Mouse (Mus musculus) thymus, postnatal 10 days (tissue): ENCODE results near the gene Fitm2.

Experiments
- DNase-seq, 2 experiments: peaks; one replicate each; pipeline ENCODE4 v3.0.0; 2021; ENCODE audit warnings: low spot score in 2 of 2

Fitm2 gene

GRCm38 (mm10) chr2:163472466-163472851, at the start of gene Fitm2:
TSS of gene Fitm2 (minus strand) at chr2:163472629.
- DNase-seq = peak; percentile 94 to 96

- no peak for DNase-seq
These were observed 34.0 kb upstream of the Fitm2 start, which contains the start of gene Hnf4a for GRCm38 (mm10) chr2:163506300-163507004. TSS of gene Hnf4a (plus strand) at chr2:163506808.

- DNase-seq = no peak
These were observed 30.8 kb upstream of the Fitm2 start for GRCm38 (mm10) chr2:163503191-163503590.

- DNase-seq = no peak
These were observed 29.8 kb upstream of the Fitm2 start for GRCm38 (mm10) chr2:163502219-163502618.

GRCm38 (mm10) chr2:163494456-163494855, 22.0 kb upstream of the Fitm2 start:
- DNase-seq = no peak

- no peak for DNase-seq
These were observed 21.5 kb upstream of the Fitm2 start for GRCm38 (mm10) chr2:163493976-163494375.

GRCm38 (mm10) chr2:163493031-163493430, 20.6 kb upstream of the Fitm2 start:
- no peak for DNase-seq

- no peak for DNase-seq
These were observed 19.6 kb upstream of the Fitm2 start, which contains the start of gene R3hdml for GRCm38 (mm10) chr2:163492018-163492417. TSS of gene R3hdml (plus strand) at chr2:163492318.

GRCm38 (mm10) chr2:163491351-163491750, 18.9 kb upstream of the Fitm2 start:
- DNase-seq = no peak

GRCm38 (mm10) chr2:163490656-163491055, 18.2 kb upstream of the Fitm2 start:
- DNase-seq = no peak

GRCm38 (mm10) chr2:163489725-163490291, 17.4 kb upstream of the Fitm2 start:
- DNase-seq = no peak

GRCm38 (mm10) chr2:163487360-163487759, 14.9 kb upstream of the Fitm2 start:
- no peak for DNase-seq

- DNase-seq = no peak
These were observed 9.2 kb upstream of the Fitm2 start for GRCm38 (mm10) chr2:163481539-163482029.

- no peak for DNase-seq
These were observed 7.9 kb upstream of the Fitm2 start for GRCm38 (mm10) chr2:163480191-163480825.

GRCm38 (mm10) chr2:163471710-163472465, 541 bp downstream of the Fitm2 start:
- DNase-seq = no peak

- no peak for DNase-seq
These were observed 1.3 kb downstream of the Fitm2 start for GRCm38 (mm10) chr2:163471136-163471535.

- DNase-seq = no peak
These were observed 2.7 kb downstream of the Fitm2 start for GRCm38 (mm10) chr2:163469711-163470110.

GRCm38 (mm10) chr2:163468866-163469265, 3.6 kb downstream of the Fitm2 start:
- DNase-seq = no peak

- DNase-seq = no peak
These were observed 4.8 kb downstream of the Fitm2 start for GRCm38 (mm10) chr2:163467585-163467984.

GRCm38 (mm10) chr2:163466771-163467170, 5.7 kb downstream of the Fitm2 start:
- no peak for DNase-seq

- DNase-seq = no peak
These were observed 7.9 kb downstream of the Fitm2 start for GRCm38 (mm10) chr2:163464562-163464961.

- no peak for DNase-seq
These were observed 8.4 kb downstream of the Fitm2 start for GRCm38 (mm10) chr2:163463998-163464397.
